Mouse (Mus musculus) kidney, adult 8-10 months (tissue): ENCODE data around the gene Gadd45gip1.

Source experiments
- DNase-seq, 2 experiments: peaks; one replicate each; pipeline ENCODE4 v3.0.0; 2022

Gene Gadd45gip1

GRCm38 (mm10) chr8:84832759-84833742 lies 1.7 kb downstream of the Gadd45gip1 start:
- DNase-seq = no peak

GRCm38 (mm10) chr8:84834002-84834865 lies 2.9 kb downstream of the Gadd45gip1 start:
- no peak for DNase-seq

GRCm38 (mm10) chr8:84834866-84835855 lies 3.8 kb downstream of the Gadd45gip1 start:
- DNase-seq = no peak

GRCm38 (mm10) chr8:84837149-84837911 lies 6.0 kb downstream of the Gadd45gip1 start:
- DNase-seq = no peak

GRCm38 (mm10) chr8:84837912-84838470 lies 6.7 kb downstream of the Gadd45gip1 start:
- DNase-seq = no peak

GRCm38 (mm10) chr8:84838513-84838912 lies 7.2 kb downstream of the Gadd45gip1 start:
- DNase-seq = no peak

- no peak for DNase-seq
Observed at GRCm38 (mm10) chr8:84839411-84839810, 8.1 kb downstream of the Gadd45gip1 start.

- no peak for DNase-seq
Observed at GRCm38 (mm10) chr8:84839875-84840247, 8.5 kb downstream of the Gadd45gip1 start.

GRCm38 (mm10) chr8:84840248-84840999 lies 9.1 kb downstream of the Gadd45gip1 start, which contains the start of gene Rad23a:
Gene Rad23a, minus strand, starts transcription at chr8:84840665.
- DNase-seq = peak; percentile 91 to 93

- DNase-seq = no peak
Observed at GRCm38 (mm10) chr8:84841514-84841913, 10.2 kb downstream of the Gadd45gip1 start.

GRCm38 (mm10) chr8:84844397-84845070 lies 13.2 kb downstream of the Gadd45gip1 start:
- no peak for DNase-seq

GRCm38 (mm10) chr8:84845355-84846093 lies 14.2 kb downstream of the Gadd45gip1 start:
- peak; percentile 38 to 44 for DNase-seq

GRCm38 (mm10) chr8:84846094-84846721 lies 14.9 kb downstream of the Gadd45gip1 start:
- DNase-seq = peak; percentile 32 to 35

- peak; percentile 100 for DNase-seq
Observed at GRCm38 (mm10) chr8:84846722-84847572, 15.6 kb downstream of the Gadd45gip1 start, which contains the start of gene Calr. Gene Calr, minus strand, starts transcription at chr8:84846934.

GRCm38 (mm10) chr8:84847684-84848435 lies 16.5 kb downstream of the Gadd45gip1 start:
- DNase-seq = no peak

GRCm38 (mm10) chr8:84856434-84856833 lies 25.1 kb downstream of the Gadd45gip1 start:
- no peak for DNase-seq
